Mouse (Mus musculus) small intestine, adult 2 months (tissue): ENCODE results near the gene Lpcat1.

ENCODE experiments used
- CTCF ChIP-seq: fragments of 200-500 bp; IDR thresholded peaks from 2 replicates; pipeline ENCODE4 v1.5.1; 2012; ENCODE audit warnings: low read depth, mild to moderate bottlenecking, control low read depth, inconsistent platforms, low read length, moderate library complexity, mixed read lengths; ENCODE audit not compliant: insufficient replicate concordance, insufficient read length; ENCODE audit errors: extremely low read depth
- POLR2A ChIP-seq: fragments of 200-500 bp; IDR thresholded peaks from 2 replicates; pipeline ENCODE4 v1.6.1; 2012; ENCODE audit warnings: low read depth, mild to moderate bottlenecking, control low read depth, inconsistent platforms, low read length, moderate library complexity

- TF ChIP-seq POLR2A (no peak), CTCF (no peak)
Measured at GRCm38 (mm10) chr13:73423043-73423442, 44.0 kb upstream of the Lpcat1 start.
